Mouse (Mus musculus): ENCODE data around the gene Pitpnm1. TPM values are rescaled to one million over a fixed set of nuclear protein-coding genes. Genes with fewer than 3 reads are reported as not detected.

Pitpnm1 gene
- polyA plus RNA-seq, 2 experiments: 4.5 to 16.2 TPM

GRCm38 (mm10) chr19:4140147-4140546 is 40.3 kb downstream of the Pitpnm1 start:
- no peak for TF ChIP-seq POLR2A (IDR thresholded peaks at IDR 0.05; ENCODE audit: borderline replicate concordance, extremely low read depth, insufficient read depth, insufficient read length)
- Histone ChIP-seq H3K4me3 (replicated peaks; ENCODE audit: low read length) (no peak overlapping the region), H3K9me3 (ENCODE audit: control insufficient read depth, low read length) (no peaks in the 10 kb centered on the region), H3K36me3 (ENCODE audit: control insufficient read depth, insufficient read depth, low read length) (no peaks in the 10 kb centered on the region), H3K9ac (ENCODE audit: low read depth, low read length, severe bottlenecking) (no peak overlapping the region), H3K4me2 (replicated peaks; ENCODE audit: low read depth, low read length, severe bottlenecking) (no peak overlapping the region), H3K27me3 (ENCODE audit: control insufficient read depth, insufficient read depth, low read length) (no peaks in the 10 kb centered on the region), H3K27ac (replicated peaks; ENCODE audit: low read depth, low read length) (no peak overlapping the region), H3K4me1 (ENCODE audit: control insufficient read depth, insufficient read depth, low read length) (no peaks in the 10 kb centered on the region)
- WGBS: 71% methylated on average over 6 of the region's 6 CpGs
- no peak for DNase-seq (ENCODE audit: low spot score)
- no peak for ATAC-seq (ENCODE audit: low FRiP score, low read depth)

GRCm38 (mm10) chr19:4142416-4143173 is 42.8 kb downstream of the Pitpnm1 start:
- H3K4me1 ChIP-seq (ENCODE audit: control insufficient read depth, insufficient read depth, low read length): 0 out of 2 replicates have a peak, but pooled peaks cover under 1% of the 10 kb centered on the region
- H3K36me3 ChIP-seq (ENCODE audit: control insufficient read depth, insufficient read depth, low read length): no peaks in the 10 kb centered on the region
- H3K9me3 ChIP-seq (ENCODE audit: control insufficient read depth, low read length): no peaks in the 10 kb centered on the region
- ATAC-seq (ENCODE audit: low FRiP score, low read depth) (no peak), DNase-seq (ENCODE audit: low spot score) (no peak)
- no peaks in the 10 kb centered on the region for H3K27me3 ChIP-seq (ENCODE audit: control insufficient read depth, insufficient read depth, low read length)
- H3K4me2 ChIP-seq (replicated peaks; ENCODE audit: low read depth, low read length, severe bottlenecking): no peak overlapping the region
- H3K9ac ChIP-seq (ENCODE audit: low read depth, low read length, severe bottlenecking): no peak overlapping the region
- no peak for TF ChIP-seq POLR2A (IDR thresholded peaks at IDR 0.05; ENCODE audit: borderline replicate concordance, extremely low read depth, insufficient read depth, insufficient read length)
- H3K27ac ChIP-seq (replicated peaks; ENCODE audit: low read depth, low read length): no peak overlapping the region
- no peak overlapping the region for H3K4me3 ChIP-seq (replicated peaks; ENCODE audit: low read length)
- 92% methylated on average over 18 of the region's 18 CpGs for WGBS

- WGBS: 63% methylated on average over 5 of the region's 7 CpGs
- TF ChIP-seq POLR2A (IDR thresholded peaks at IDR 0.05; ENCODE audit: borderline replicate concordance, extremely low read depth, insufficient read depth, insufficient read length): no peak
- DNase-seq (ENCODE audit: low spot score) (no peak), ATAC-seq (ENCODE audit: low FRiP score, low read depth) (no peak)
- Histone ChIP-seq H3K36me3 (ENCODE audit: control insufficient read depth, insufficient read depth, low read length) (no peaks in the 10 kb centered on the region), H3K27me3 (ENCODE audit: control insufficient read depth, insufficient read depth, low read length) (no peaks in the 10 kb centered on the region), H3K27ac (replicated peaks; ENCODE audit: low read depth, low read length) (no peak within 1 kb of the TSS), H3K9me3 (ENCODE audit: control insufficient read depth, low read length) (no peaks in the 10 kb centered on the region), H3K4me1 (ENCODE audit: control insufficient read depth, insufficient read depth, low read length) (peaks cover 3% of the 10 kb centered on the region; the same call in 1 of the 2 replicates), H3K9ac (ENCODE audit: low read depth, low read length, severe bottlenecking) (no peak within 1 kb of the TSS), H3K4me2 (replicated peaks; ENCODE audit: low read depth, low read length, severe bottlenecking) (no peak within 1 kb of the TSS), H3K4me3 (replicated peaks; ENCODE audit: low read length) (no peak within 1 kb of the TSS)
Measured at GRCm38 (mm10) chr19:4143759-4144268, 44.0 kb downstream of the Pitpnm1 start, which contains the start of gene Cabp4. TSS of gene Cabp4 (minus strand) at chr19:4144033.

GRCm38 (mm10) chr19:4144550-4145498 is 45.0 kb downstream of the Pitpnm1 start:
- DNase-seq (ENCODE audit: low spot score) (no peak), ATAC-seq (ENCODE audit: low FRiP score, low read depth) (no peak)
- 78% methylated on average over 16 of the region's 16 CpGs for WGBS
- no peak overlapping the region for H3K4me3 ChIP-seq (replicated peaks; ENCODE audit: low read length)
- H3K9me3 ChIP-seq (ENCODE audit: control insufficient read depth, low read length): no peaks in the 10 kb centered on the region
- no peak overlapping the region for H3K4me2 ChIP-seq (replicated peaks; ENCODE audit: low read depth, low read length, severe bottlenecking)
- H3K9ac ChIP-seq (ENCODE audit: low read depth, low read length, severe bottlenecking): no peak overlapping the region
- no peak for TF ChIP-seq POLR2A (IDR thresholded peaks at IDR 0.05; ENCODE audit: borderline replicate concordance, extremely low read depth, insufficient read depth, insufficient read length)
- H3K36me3 ChIP-seq (ENCODE audit: control insufficient read depth, insufficient read depth, low read length): peaks cover 2% of the 10 kb centered on the region; the same call in 1 of the 2 replicates
- H3K27ac ChIP-seq (replicated peaks; ENCODE audit: low read depth, low read length): no peak overlapping the region
- H3K27me3 ChIP-seq (ENCODE audit: control insufficient read depth, insufficient read depth, low read length): no peaks in the 10 kb centered on the region
- peaks cover 12% of the 10 kb centered on the region for H3K4me1 ChIP-seq (ENCODE audit: control insufficient read depth, insufficient read depth, low read length)

DNA sequence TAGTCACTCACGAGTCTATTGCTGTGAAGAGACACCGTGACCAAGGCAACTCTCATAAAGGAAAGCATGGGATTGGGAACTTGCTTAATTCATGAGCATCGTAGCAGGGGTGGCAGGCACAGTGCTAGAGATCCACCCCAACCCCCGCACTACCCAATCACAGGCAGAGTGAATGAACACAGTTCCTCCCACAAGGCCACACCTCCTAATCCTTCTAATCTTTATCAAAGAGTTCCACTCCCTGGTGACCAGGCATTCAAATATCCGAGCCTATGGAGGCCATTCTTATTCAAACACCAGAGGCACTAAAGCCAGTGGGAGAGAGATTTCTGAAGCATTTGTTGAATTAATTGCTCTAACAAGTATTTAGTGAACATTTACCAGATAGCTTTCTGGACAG is 46.1 kb downstream of the Pitpnm1 start:
- H3K9me3 ChIP-seq (ENCODE audit: control insufficient read depth, low read length): no peaks in the 10 kb centered on the region
- no peak for DNase-seq (ENCODE audit: low spot score)
- peaks cover 12% of the 10 kb centered on the region for H3K4me1 ChIP-seq (ENCODE audit: control insufficient read depth, insufficient read depth, low read length)
- H3K9ac ChIP-seq (ENCODE audit: low read depth, low read length, severe bottlenecking): no peak overlapping the region
- no peak overlapping the region for H3K4me2 ChIP-seq (replicated peaks; ENCODE audit: low read depth, low read length, severe bottlenecking)
- H3K27me3 ChIP-seq (ENCODE audit: control insufficient read depth, insufficient read depth, low read length): no peaks in the 10 kb centered on the region
- ATAC-seq (ENCODE audit: low FRiP score, low read depth): no peak
- no peak for TF ChIP-seq POLR2A (IDR thresholded peaks at IDR 0.05; ENCODE audit: borderline replicate concordance, extremely low read depth, insufficient read depth, insufficient read length)
- peaks cover 13% of the 10 kb centered on the region for H3K36me3 ChIP-seq (ENCODE audit: control insufficient read depth, insufficient read depth, low read length)
- no peak overlapping the region for H3K27ac ChIP-seq (replicated peaks; ENCODE audit: low read depth, low read length)
- 94% methylated on average over 5 of the region's 5 CpGs for WGBS
- no peak overlapping the region for H3K4me3 ChIP-seq (replicated peaks; ENCODE audit: low read length)

Data from limb, embryonic 14.5 days (tissue).